Mouse (Mus musculus) activated CD4-positive, CD25-positive, alpha-beta regulatory T cell (primary cell): ENCODE results near the gene Gm49388. TPM values are rescaled to one million over a fixed set of nuclear protein-coding genes. Genes with fewer than 3 reads are reported as not detected.

ENCODE experiments used
- polyA plus RNA-seq, 2 experiments: library from polyadenylated mRNA; unstranded; fragments of 100-300 nt; shearing (Covaris generic); gene quantifications; one replicate each; pipeline ENCODE4 v1.2.1; 2017

The Gm49388 gene
- not detected for polyA plus RNA-seq

DNA sequence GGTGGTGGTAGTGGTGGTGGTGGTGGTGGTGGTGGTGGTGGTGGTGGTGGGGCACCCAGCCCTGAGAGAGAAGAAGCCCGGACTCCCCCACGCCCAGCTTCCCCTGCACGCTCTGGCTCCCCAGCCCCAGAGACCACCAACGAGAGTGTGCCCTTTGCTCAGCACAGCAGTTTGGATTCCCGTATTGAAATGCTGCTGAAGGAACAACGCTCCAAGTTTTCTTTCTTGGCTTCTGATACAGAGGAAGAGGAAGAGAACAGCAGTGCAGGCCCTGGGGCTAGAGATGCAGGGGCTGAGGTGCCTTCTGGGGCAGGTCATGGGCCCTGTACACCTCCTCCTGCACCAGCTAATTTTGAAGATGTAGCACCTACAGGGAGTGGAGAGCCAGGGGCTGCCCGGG, at the start of gene Gm49388:
Gene Gm49388, plus strand, starts transcription at position 301 of the 400 bp plus-strand sequence.

DNA sequence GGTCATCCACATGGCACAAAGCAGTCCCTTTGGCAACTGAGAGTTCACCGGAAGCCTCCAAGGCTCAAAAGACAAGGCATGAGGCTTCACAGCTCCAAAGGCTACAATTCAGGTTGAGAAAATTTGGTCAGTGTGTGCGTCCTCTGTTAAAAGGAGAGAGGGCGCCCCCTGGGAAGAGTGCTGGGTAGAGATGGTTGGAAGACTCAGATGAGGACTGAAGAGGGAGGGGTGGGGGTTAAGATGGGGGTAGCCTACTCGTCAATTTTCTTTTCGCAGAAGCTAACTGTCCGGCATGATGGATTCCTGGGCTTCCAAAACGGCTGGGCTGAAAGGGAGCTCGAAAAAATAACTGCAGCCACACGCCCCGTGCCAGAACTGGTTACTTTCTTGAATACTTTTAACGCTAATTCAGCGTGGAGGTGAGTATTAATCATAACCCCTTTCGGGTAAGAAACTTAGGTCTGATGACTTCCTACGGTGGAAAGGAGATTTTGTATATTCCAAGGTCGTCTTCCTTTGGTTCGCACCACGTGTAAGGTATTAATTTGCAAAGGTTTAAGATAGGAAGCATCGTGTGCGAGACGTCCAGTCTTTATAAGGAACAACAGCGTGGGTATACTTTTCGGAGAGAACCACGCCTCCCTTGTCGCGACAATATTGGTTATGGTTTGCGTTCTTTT, 40.9 kb upstream of the Gm49388 start, which contains the start of gene Fbxl19:
Gene Fbxl19, plus strand, starts transcription at position 178 of the 680 bp plus-strand sequence.

DNA sequence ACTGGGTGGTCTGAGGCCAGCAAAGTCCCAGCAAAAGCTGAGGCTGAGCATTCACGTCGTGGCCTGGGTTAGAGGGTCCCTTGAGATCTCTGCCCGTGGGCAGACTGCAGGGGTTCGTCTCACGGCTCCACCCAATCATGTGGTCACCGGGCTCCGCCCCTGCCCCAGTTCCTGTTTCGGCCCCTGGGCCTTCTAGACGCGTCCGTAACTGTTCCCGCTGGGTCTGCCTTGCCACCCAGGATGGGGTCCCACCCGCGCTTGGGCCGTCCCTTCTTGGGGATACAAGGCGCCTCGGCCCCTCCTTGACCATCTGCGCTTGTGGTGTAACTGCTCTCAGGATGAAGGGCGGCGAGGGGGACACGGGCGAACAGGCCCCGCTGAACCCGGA, 15.8 kb upstream of the Gm49388 start, which contains the start of gene Orai3:
Gene Orai3, plus strand, starts transcription at position 165 of the 388 bp plus-strand sequence.

DNA sequence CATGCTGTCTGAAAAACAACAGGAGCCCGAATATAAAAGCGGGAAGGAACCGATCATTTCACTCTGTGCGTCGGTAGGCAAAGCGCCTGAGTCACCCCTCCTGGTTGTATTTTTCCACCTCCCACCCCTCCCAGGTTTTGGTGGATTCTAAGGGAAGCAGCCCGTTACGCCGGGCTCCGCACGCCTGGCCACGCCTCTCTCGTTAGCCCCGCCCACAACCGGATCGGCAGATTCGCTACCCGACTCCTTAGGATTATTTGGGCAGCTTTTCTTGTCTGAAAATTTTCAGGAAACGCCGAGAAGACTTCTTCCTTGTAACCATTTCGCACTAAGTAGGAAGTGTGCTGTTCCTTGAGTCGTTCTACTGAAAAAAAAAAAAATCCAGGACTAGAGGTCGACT, 9.0 kb upstream of the Gm49388 start, which contains the start of gene Setd1a:
Gene Setd1a, plus strand, starts transcription at position 245 of the 400 bp plus-strand sequence.

DNA sequence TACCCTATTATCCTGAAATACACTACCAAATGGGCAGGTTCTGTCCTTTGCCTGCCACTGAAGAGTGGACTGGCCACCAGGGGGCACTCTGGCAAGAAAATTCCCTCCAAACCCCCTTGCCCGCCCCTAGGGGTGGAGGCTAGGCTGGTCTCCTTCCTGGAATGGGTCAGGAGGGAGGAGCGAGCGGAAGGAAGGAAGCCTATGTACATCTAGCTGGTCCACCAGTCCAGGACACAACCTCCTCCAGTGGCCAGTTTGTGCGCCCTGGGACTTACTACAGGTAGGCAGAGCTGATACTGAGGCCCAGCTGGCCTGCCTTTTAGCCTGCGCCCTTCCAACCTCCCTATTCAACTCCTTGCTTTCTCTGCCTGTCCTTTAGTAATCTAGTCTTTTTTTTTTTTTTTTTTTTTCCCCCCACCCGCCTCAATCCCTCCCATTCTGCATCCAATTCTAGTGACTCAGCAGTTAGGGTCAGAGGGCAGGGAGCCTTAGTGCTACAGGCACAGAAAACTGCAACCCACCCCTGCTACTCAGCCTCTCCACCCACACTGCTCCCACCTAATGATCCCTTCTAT, 15.1 kb downstream of the Gm49388 start, which contains the start of gene Hsd3b7:
Gene Hsd3b7, plus strand, starts transcription at position 170 of the 575 bp plus-strand sequence.

DNA sequence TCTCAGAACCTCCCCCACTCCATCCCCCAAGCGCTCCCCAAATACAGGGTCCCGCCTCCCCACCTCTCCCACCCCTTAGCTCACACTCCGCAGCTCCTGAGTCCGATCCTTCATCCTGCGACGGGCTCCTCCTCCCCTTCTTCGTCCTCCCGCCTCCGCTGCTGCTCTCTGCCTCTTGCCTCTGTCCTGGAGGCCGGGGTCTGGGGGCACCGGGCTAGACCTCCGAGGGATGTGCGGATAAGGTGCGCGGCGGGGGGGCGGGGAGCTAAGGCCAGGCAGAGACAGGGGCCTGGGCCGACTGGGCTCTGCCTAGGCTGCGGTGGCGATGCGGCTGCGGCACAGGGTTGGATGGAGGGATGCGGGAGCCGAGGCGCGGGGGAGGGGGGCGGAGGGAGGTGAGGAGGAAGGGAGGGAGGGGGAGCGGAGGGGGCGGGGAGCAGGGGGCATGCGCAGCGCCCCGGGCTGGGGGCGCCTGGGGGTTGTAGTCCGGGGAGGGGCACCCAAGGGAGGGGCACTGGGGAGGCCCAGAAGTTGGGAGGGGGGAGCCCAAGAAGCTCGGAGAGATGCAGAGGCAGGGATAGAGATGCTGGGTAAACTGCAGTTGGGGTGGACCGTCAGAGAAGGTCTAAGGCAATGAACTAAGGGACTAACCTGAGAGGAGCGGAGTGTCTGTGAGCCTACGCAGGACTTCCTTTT, 38.9 kb downstream of the Gm49388 start, which contains the start of the genes Stx4a and Stx1b:
Gene Stx4a, plus strand, starts transcription at position 119 of the 696 bp plus-strand sequence.
Gene Stx1b, minus strand, starts transcription at position 374 of the 696 bp plus-strand sequence.

Other genes starting within 250 kb of the Gm49388 start
- gene Tmem265, start 224.2 kb upstream of the Gm49388 start, polyA plus RNA-seq = 10 to 100 TPM; 12.1 to 19.3 TPM
- gene Phkg2, start 212.3 kb upstream of the Gm49388 start, polyA plus RNA-seq = 100 to 1,000 TPM; 109 to 114 TPM
- 1 to 10 TPM in 1 of 2 experiments, under 1 TPM in 1; 0.23 to 1.2 TPM for gene Ccdc189, start 197.0 kb upstream of the Gm49388 start, polyA plus RNA-seq
- gene Rnf40, start 196.8 kb upstream of the Gm49388 start, polyA plus RNA-seq = 100 to 1,000 TPM in 1 of 2 experiments, 10 to 100 TPM in 1; 62.0 to 103 TPM
- under 1 TPM; 0.49 to 0.92 TPM for gene Zfp629, start 169.8 kb upstream of the Gm49388 start, polyA plus RNA-seq
- gene Bcl7c, start 76.7 kb upstream of the Gm49388 start, polyA plus RNA-seq = 10 to 100 TPM; 71.9 to 74.6 TPM
- gene Ctf1, start 72.9 kb upstream of the Gm49388 start, polyA plus RNA-seq = not detected
- gene Ctf2, start 53.4 kb upstream of the Gm49388 start, polyA plus RNA-seq = not detected
- 1 to 10 TPM in 1 of 2 experiments, under 1 TPM in 1; 0.74 to 1.4 TPM for gene Fbxl19, start 41.1 kb upstream of the Gm49388 start, polyA plus RNA-seq
- gene Orai3, start 15.8 kb upstream of the Gm49388 start, polyA plus RNA-seq = 10 to 100 TPM; 22.3 to 32.9 TPM
- 1 to 10 TPM; 4.1 to 4.4 TPM for gene Setd1a, start 8.9 kb upstream of the Gm49388 start, polyA plus RNA-seq
- 1 to 10 TPM; 1.5 to 6.4 TPM for gene Hsd3b7, start 15.0 kb downstream of the Gm49388 start, polyA plus RNA-seq
- gene Stx4a, start 38.7 kb downstream of the Gm49388 start, polyA plus RNA-seq = 100 to 1,000 TPM; 114 to 120 TPM
- not detected for gene Stx1b, start 38.9 kb downstream of the Gm49388 start, polyA plus RNA-seq
- gene Zfp646, start 90.6 kb downstream of the Gm49388 start, polyA plus RNA-seq = 10 to 100 TPM; 18.2 to 41.6 TPM
- 10 to 100 TPM; 17.6 to 20.2 TPM for gene Zfp668, start 91.2 kb downstream of the Gm49388 start, polyA plus RNA-seq
- under 1 TPM in 1 of 2 experiments, not detected in 1; 0.30 TPM for gene Prss53, start 105.4 kb downstream of the Gm49388 start, polyA plus RNA-seq
- not detected for gene Gm21974, start 109.8 kb downstream of the Gm49388 start, polyA plus RNA-seq
- gene Vkorc1, start 110.0 kb downstream of the Gm49388 start, polyA plus RNA-seq = 10 to 100 TPM; 19.6 to 26.5 TPM
- 10 to 100 TPM; 58.4 to 67.7 TPM for gene Bckdk, start 118.5 kb downstream of the Gm49388 start, polyA plus RNA-seq
- 10 to 100 TPM; 38.6 to 42.8 TPM for gene Kat8, start 126.9 kb downstream of the Gm49388 start, polyA plus RNA-seq
- gene Prss8, start 144.5 kb downstream of the Gm49388 start, polyA plus RNA-seq = under 1 TPM in 1 of 2 experiments, not detected in 1; 0.23 TPM
- 1 to 10 TPM; 2.3 to 3.3 TPM for gene Prss36, start 161.1 kb downstream of the Gm49388 start, polyA plus RNA-seq
- 100 to 1,000 TPM; 116 to 146 TPM for gene Fus, start 181.8 kb downstream of the Gm49388 start, polyA plus RNA-seq
- gene Pycard, start 208.3 kb downstream of the Gm49388 start, polyA plus RNA-seq = 100 to 1,000 TPM; 420 to 581 TPM
- under 1 TPM in 1 of 2 experiments, not detected in 1; 0.16 TPM for gene Trim72, start 218.3 kb downstream of the Gm49388 start, polyA plus RNA-seq